Comparison of ENCODE assay signal across 27 mouse cellular contexts in the genomic region with DNA sequence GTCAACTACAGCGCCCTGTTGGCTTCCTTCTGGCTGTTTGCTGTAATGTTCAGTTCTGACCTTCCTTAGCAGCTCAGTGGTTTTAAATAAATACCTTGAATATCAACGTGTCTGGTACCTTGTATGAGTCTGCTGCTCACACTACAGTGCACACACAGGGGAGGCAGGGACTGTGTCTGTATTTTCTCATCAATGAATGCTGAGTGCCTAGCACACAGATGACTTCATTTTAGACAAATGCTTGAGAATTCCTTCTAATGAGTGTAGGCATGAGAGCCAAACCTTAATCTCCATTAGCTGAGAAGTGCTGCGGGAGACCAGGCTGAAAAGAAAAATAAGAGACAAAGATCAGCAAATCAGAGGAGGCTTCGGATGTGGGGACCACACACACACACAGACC.
DNase-seq lines count a peak whose midpoint lies in the region; ATAC-seq and TF ChIP-seq lines count a peak whose summit lies in the region.
"Had no signal": no experiment of that assay in that cellular context is flagged by ENCODE, and none has a peak within 500 bp of the region (broad histone marks: within the 10 kb centered on the region; RNA-seq: fewer than 3 reads in every experiment).

No protein-coding gene starts in this region.

- H3K27ac ChIP-seq in embryonic facial prominence, embryonic 13.5 days = 0 out of 2 replicates have a peak overlapping the region, but pooled peaks have one; percentile 22
- no peak overlapping the region for H3K27ac ChIP-seq in forebrain, embryonic 16.5 days (ENCODE audit: low read length)
- H3K27ac ChIP-seq: embryonic facial prominence, embryonic 15.5 days; heart, embryonic 15.5 days; hindbrain, embryonic 12.5 days; hindbrain, postnatal 0 days; intestine, embryonic 15.5 days; liver, embryonic 15.5 days had no signal

- H3K4me1 ChIP-seq in embryonic facial prominence, embryonic 13.5 days = peaks cover 17% of the 10 kb centered on the region; the same call in 1 of the 2 replicates
- peaks cover 19% of the 10 kb centered on the region for H3K4me1 ChIP-seq in forebrain, embryonic 16.5 days (replicated peaks; ENCODE audit: control insufficient read depth, insufficient read depth, low read length)
- H3K4me1 ChIP-seq: liver, embryonic 15.5 days had no signal

- POLR2A ChIA-PET in Patski (lab: Charles Lee) = interaction anchor here (0.6 kb wide), 1 partner anchor 195 kb away, joined by 4 read pairs; no protein-coding TSS in a partner anchor

- peak; percentile 41 for DNase-seq in heart, adult 11 months
- no peak for DNase-seq in heart, adult 9 months (ENCODE audit: low spot score in 2 of 2)
- peak; percentile 47 for DNase-seq in Patski (ENCODE audit: low read depth, low spot score)
- no peak for DNase-seq in kidney, postnatal 10 days
- DNase-seq in thymus, postnatal 4 days = no peak
- DNase-seq in frontal cortex, adult 2 months (ENCODE audit: extremely low spot score in 1 of 2, low spot score in 1 of 2) = no peak
- DNase-seq: adrenal gland, adult 2 months; cerebellum, adult 9-10 months; embryo, embryonic 11 days; heart, postnatal 36 days; kidney, adult 2 months; kidney, postnatal 4 days; layer of hippocampus, postnatal 36 days; left cerebral cortex, postnatal 4 days; lung, embryonic 14.5 days; lung, postnatal 14 days; right cerebral cortex, postnatal 14 days; thymus, postnatal 14 days had no signal

- H3K9me3 ChIP-seq in embryonic facial prominence, embryonic 13.5 days = no peaks in the 10 kb centered on the region
- H3K9me3 ChIP-seq in forebrain, embryonic 16.5 days (ENCODE audit: control insufficient read depth, low read length) = no peaks in the 10 kb centered on the region
- H3K9me3 ChIP-seq: embryonic facial prominence, embryonic 15.5 days; heart, embryonic 15.5 days; hindbrain, embryonic 12.5 days; intestine, embryonic 15.5 days; liver, embryonic 15.5 days had no signal

- H3K36me3 ChIP-seq in embryonic facial prominence, embryonic 13.5 days = no peaks in the 10 kb centered on the region
- no peaks in the 10 kb centered on the region for H3K36me3 ChIP-seq in forebrain, embryonic 16.5 days (ENCODE audit: control insufficient read depth, insufficient read depth)
- H3K36me3 ChIP-seq: embryonic facial prominence, embryonic 15.5 days; heart, embryonic 15.5 days; hindbrain, embryonic 12.5 days; intestine, embryonic 15.5 days; liver, embryonic 15.5 days had no signal

- CTCF ChIA-PET in Patski (lab: Charles Lee) = no interaction called here

- no peak overlapping the region for H3K4me3 ChIP-seq in embryonic facial prominence, embryonic 13.5 days
- no peak overlapping the region for H3K4me3 ChIP-seq in forebrain, embryonic 16.5 days (replicated peaks; ENCODE audit: low read length)
- H3K4me3 ChIP-seq: embryonic facial prominence, embryonic 15.5 days; heart, embryonic 15.5 days; hindbrain, embryonic 12.5 days; intestine, embryonic 15.5 days; liver, embryonic 15.5 days had no signal

- WGBS in embryonic facial prominence, embryonic 13.5 days = 60% methylated on average over 4 of the region's 4 CpGs
- 10% methylated on average over 4 of the region's 4 CpGs for WGBS in forebrain, embryonic 16.5 days

- no peaks in the 10 kb centered on the region for H3K27me3 ChIP-seq in Patski
- no peaks in the 10 kb centered on the region for H3K27me3 ChIP-seq in embryonic facial prominence, embryonic 13.5 days
- H3K27me3 ChIP-seq in forebrain, embryonic 16.5 days (replicated peaks; ENCODE audit: control insufficient read depth, insufficient read depth, low read length) = no peaks in the 10 kb centered on the region
- H3K27me3 ChIP-seq: embryonic facial prominence, embryonic 15.5 days; heart, embryonic 15.5 days; hindbrain, embryonic 12.5 days; intestine, embryonic 15.5 days; liver, embryonic 15.5 days had no signal

- H3K9ac ChIP-seq in embryonic facial prominence, embryonic 13.5 days = no peak overlapping the region
- no peak overlapping the region for H3K9ac ChIP-seq in forebrain, embryonic 16.5 days (replicated peaks; ENCODE audit: low read depth, low read length)
- H3K9ac ChIP-seq: embryonic facial prominence, embryonic 15.5 days; heart, embryonic 15.5 days; hindbrain, embryonic 12.5 days; intestine, embryonic 15.5 days; liver, embryonic 15.5 days; lung, embryonic 14.5 days had no signal

- no peak for TF ChIP-seq CTCF in Patski (IDR thresholded peaks at IDR 0.05)

- in situ Hi-C loops in Patski (cut with MboI; ENCODE audit: low pct_unique_long_range_greater_than_20kb) = no loop called here

- H3K4me2 ChIP-seq in embryonic facial prominence, embryonic 13.5 days = no peak overlapping the region
- H3K4me2 ChIP-seq in forebrain, embryonic 16.5 days (ENCODE audit: low read length) = no peak overlapping the region
- H3K4me2 ChIP-seq: embryonic facial prominence, embryonic 15.5 days; heart, embryonic 15.5 days; hindbrain, embryonic 12.5 days; intestine, embryonic 15.5 days; liver, embryonic 15.5 days; lung, embryonic 14.5 days had no signal

- peak; percentile 24 for ATAC-seq in Patski
- ATAC-seq in embryonic facial prominence, embryonic 13.5 days (ENCODE audit: insufficient number of reproducible peaks, insufficient read depth, low FRiP score, low TSS enrichment, low read depth) = no peak
- peak; percentile 38; the same call in 1 of the 2 replicates for ATAC-seq in forebrain, embryonic 16.5 days
- ATAC-seq: hindbrain, postnatal 0 days; intestine, embryonic 15.5 days; midbrain, embryonic 16.5 days had no signal

Comparison
In these comparisons a context has a peak if more than half of its experiments do, and no peak if none do; other contexts are left out.
1. DNase-seq: peak in heart, adult 11 months (single experiment) and Patski (single experiment); none in heart, adult 9 months (0 of 2), kidney, postnatal 10 days (single experiment), thymus, postnatal 4 days (single experiment) and frontal cortex, adult 2 months (0 of 2).